Mouse (Mus musculus): ENCODE measurements at regions not wholly inside any gene's neighbourhood (a gene's known extent, or its start where the extent isn't known, plus 50 kb on each side); places are given as distances from the start of the nearest gene placed in this dataset.

DNA sequence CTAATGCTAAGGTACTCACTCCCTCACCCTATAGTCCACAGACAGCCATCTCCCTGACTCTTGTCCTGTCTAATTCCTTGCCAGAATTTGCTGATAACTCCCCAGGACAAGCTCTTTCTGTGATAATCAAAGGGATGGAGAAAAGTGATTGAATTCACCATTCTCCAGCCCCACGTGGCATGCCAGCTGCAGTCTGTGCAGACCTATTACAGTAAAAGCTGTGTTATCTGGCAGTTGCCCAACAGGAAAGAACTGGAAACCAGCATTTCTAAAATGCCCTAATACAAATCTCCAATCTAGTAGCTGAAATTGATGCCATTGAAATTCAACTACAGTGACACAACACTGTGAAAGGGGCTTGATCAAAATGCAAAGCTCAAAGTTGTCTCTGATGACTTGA lies 349.3 kb downstream of the Klhl13 start:
- TF ChIP-seq EP300 (IDR thresholded peaks at IDR 0.05; ENCODE audit: insufficient read depth, low read depth, low read length) (no peak), CTCF (IDR thresholded peaks at IDR 0.05) (no peak), POLR2A (IDR thresholded peaks at IDR 0.05; ENCODE audit: insufficient read depth, low read depth, low read length) (no peak)
